Mouse (Mus musculus): ENCODE data around the gene B3galt4. TPM values are rescaled to one million over a fixed set of nuclear protein-coding genes. Genes with fewer than 3 reads are reported as not detected.

The B3galt4 gene
- polyA plus RNA-seq, 1 experiment: 9.9 TPM

DNA sequence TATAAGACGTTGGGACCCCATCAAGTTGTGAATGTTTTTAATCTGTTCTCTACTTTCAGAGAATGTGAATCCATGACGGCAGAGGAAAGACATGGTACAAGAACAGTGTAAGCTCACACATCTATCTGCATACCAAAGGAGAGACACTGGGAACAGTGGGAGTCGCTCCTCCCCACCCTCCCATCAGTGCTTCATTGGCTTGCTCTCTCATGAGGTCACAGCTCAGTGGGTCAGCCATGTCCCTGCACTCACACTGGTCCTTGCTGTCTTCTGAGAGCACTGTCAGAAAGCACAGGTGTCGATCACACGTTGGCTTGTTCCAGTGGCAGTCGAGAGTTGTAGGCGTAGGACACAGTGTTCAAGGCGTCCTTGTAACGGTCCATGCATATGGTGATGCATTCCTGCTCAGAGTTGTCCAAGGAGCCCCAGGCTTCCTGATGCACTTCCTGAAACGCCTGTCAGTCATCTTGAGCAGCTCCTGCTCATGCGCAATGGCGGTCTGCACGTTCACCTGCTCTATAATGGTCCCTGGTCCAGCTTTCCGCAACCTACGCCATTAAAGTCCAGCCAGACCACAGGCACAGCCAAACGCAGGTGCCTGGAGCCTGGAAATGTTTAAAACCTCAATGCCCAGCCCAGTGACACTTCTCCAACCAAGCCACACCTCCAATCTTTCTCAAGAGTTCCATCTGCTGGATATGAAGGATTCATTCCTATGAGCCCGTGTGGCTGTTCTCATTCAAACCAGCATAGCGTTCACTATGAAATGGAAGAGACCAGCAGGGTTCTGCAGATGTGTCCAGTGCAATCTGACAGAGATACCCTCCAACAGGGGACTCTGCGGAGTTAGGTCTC is 29.1 kb upstream of the B3galt4 start:
- peak; percentile 7 for DNase-seq (ENCODE audit: low read depth)
- TF ChIP-seq CTCF (IDR thresholded peaks at IDR 0.05; ENCODE audit: borderline replicate concordance, extremely low read depth, insufficient read depth, insufficient read length): no peak
- no peak for TF ChIP-seq POLR2A (IDR thresholded peaks at IDR 0.05; ENCODE audit: borderline replicate concordance, extremely low read depth, insufficient read depth, insufficient read length, poor library complexity, severe bottlenecking)

DNA sequence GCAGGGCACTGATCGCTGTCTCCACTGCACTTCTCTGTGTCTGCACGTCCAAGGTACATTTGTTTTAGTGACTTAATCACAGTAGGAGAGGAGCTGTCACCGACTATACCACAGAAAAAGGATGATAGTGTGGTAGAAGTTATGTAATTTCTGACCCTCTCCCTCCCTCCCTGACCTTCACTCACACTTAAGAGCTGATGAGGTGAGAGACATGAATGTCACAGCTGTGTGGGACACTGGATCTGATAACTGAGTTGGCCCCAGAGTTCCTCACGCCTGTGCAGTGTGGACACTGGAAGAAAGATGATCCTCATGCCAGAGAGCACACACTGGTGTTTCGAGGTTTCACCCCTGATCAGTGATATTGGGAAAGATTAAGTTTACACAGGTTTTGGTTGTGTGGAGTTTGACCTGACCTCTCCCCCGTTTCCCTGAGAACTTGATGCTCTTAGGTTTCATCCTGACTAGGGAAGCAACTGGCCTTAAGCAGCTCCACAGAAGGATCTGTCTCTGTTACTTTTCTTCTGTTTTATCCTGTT is 28.3 kb upstream of the B3galt4 start:
- TF ChIP-seq POLR2A (IDR thresholded peaks at IDR 0.05; ENCODE audit: borderline replicate concordance, extremely low read depth, insufficient read depth, insufficient read length, poor library complexity, severe bottlenecking): no peak
- no peak for TF ChIP-seq CTCF (IDR thresholded peaks at IDR 0.05; ENCODE audit: borderline replicate concordance, extremely low read depth, insufficient read depth, insufficient read length)
- no peak for DNase-seq (ENCODE audit: low read depth)

DNA sequence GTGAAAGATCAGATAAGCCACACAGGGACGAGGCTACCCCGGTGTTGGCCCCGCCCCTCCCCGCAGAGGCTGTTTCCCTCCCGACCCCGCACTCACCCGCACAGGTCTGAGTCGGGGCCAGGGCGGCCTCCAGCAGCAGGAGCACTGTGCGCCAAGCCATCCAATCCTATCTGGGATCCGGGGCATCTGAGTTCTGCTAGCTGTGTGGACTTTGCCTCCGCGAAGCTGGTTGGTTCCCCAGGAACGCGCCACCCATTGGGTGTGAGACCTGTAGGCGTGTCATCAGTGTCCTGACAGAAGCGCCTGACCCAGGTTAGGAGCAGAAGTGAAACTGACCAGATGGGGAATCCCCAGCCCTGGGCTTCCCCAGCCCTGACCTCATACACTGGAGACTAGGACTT is 27.3 kb upstream of the B3galt4 start:
- no peak for TF ChIP-seq POLR2A (IDR thresholded peaks at IDR 0.05; ENCODE audit: borderline replicate concordance, extremely low read depth, insufficient read depth, insufficient read length, poor library complexity, severe bottlenecking)
- no peak for TF ChIP-seq CTCF (IDR thresholded peaks at IDR 0.05; ENCODE audit: borderline replicate concordance, extremely low read depth, insufficient read depth, insufficient read length)
- no peak for DNase-seq (ENCODE audit: low read depth)

DNA sequence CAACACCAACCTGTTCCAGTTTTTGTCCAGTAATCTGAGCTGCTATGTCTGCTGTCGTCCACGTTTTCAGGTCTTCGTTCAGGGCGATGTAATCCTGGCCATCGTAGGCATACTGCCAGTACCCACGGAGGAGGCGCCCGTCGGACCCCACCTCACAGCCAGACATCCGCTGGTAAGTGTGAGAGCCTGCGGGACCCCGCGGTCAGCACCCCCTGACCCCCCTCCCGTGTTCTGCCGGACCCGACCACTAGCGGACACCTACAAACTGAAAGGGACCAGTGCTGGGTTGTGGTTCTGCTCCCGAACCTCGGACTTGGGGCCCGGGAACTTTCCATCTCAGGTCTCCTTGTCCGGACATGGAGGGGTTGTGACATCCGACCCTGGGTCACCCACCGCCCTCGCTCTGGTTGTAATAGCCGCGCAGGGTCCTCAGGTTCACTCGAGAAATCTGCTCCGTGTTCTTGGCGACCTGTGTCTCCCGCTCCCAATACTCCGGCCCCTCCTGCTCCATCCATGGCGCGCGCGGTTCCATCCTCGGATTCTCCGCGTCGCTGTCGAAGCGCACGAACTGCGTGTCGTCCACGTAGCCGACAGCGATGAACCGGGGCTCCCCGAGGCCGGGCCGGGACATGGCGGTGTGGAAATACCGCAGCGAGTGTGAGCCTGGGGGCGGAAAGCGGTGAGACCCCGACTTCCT is 26.7 kb upstream of the B3galt4 start:
- TF ChIP-seq CTCF (IDR thresholded peaks at IDR 0.05; ENCODE audit: borderline replicate concordance, extremely low read depth, insufficient read depth, insufficient read length): no peak
- no peak for TF ChIP-seq POLR2A (IDR thresholded peaks at IDR 0.05; ENCODE audit: borderline replicate concordance, extremely low read depth, insufficient read depth, insufficient read length, poor library complexity, severe bottlenecking)
- DNase-seq (ENCODE audit: low read depth): no peak

DNA sequence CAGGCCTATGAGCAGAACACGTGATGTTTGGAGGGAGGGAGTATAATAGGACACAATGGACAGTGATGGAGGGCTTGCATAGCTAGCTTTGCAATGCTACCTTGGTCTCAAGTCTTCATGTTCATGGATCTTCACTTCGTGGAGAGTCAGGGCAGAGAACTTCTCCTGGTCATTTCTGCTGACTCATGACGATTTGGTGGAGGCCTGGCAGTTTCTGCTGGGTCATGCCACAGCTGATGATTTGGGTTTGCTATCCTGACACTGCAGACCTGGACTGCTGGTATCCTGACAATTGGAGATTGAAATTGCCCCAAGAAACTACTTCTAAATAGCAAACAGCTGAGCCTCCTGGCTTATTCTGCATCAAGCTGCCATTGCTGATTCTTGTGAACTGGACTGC is 22.3 kb upstream of the B3galt4 start:
- TF ChIP-seq CTCF (IDR thresholded peaks at IDR 0.05; ENCODE audit: borderline replicate concordance, extremely low read depth, insufficient read depth, insufficient read length): no peak

DNA sequence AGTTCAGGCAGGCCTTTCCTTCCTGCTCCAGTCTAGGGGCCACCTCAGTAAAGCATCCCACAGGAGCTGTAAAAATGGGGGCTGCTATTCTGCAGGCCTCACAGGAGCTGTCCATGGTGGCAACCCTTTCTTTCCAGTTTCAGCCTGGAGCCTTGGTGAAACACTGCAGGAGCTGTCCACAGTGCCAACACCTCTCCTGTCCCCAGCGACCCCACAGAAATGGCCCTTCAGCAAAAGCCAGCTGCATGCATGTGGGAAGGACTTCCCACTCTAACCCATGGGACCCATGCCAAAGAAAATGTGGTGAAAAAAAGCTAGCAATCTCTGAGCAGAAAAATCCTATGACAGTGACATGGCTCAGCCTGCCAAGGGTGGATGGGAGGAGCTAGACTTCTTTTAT is 21.4 kb upstream of the B3galt4 start:
- no peak for DNase-seq (ENCODE audit: low read depth)
- TF ChIP-seq CTCF (IDR thresholded peaks at IDR 0.05; ENCODE audit: borderline replicate concordance, extremely low read depth, insufficient read depth, insufficient read length): no peak
- TF ChIP-seq POLR2A (IDR thresholded peaks at IDR 0.05; ENCODE audit: borderline replicate concordance, extremely low read depth, insufficient read depth, insufficient read length, poor library complexity, severe bottlenecking): no peak

More for the DNA sequence above, 22.3 kb upstream of the B3galt4 start:
- no peak for DNase-seq (ENCODE audit: low read depth)

DNA sequence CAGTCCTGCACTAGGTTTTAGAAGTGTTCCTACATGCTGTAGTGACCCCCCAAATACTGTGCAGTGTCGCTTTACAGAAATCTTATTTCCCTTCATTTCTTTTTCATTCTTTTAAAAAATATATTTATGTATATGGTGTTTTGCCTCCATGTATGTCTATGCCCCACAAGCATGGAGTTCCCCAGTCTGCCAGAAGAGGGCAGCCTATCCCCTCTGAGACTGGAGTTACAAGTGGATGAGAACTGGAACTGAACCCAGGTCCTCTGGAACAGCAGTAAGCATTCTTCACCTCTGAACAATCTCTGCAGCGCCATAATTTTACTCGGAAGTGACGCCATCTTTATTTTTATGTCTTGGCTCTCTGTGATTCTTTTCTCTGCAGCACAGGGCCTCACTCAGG is 18.1 kb upstream of the B3galt4 start:
- no peak for DNase-seq (ENCODE audit: low read depth)
- TF ChIP-seq POLR2A (IDR thresholded peaks at IDR 0.05; ENCODE audit: borderline replicate concordance, extremely low read depth, insufficient read depth, insufficient read length, poor library complexity, severe bottlenecking) (no peak), CTCF (IDR thresholded peaks at IDR 0.05; ENCODE audit: borderline replicate concordance, extremely low read depth, insufficient read depth, insufficient read length) (no peak; the same call in 1 of the 2 replicates)

DNA sequence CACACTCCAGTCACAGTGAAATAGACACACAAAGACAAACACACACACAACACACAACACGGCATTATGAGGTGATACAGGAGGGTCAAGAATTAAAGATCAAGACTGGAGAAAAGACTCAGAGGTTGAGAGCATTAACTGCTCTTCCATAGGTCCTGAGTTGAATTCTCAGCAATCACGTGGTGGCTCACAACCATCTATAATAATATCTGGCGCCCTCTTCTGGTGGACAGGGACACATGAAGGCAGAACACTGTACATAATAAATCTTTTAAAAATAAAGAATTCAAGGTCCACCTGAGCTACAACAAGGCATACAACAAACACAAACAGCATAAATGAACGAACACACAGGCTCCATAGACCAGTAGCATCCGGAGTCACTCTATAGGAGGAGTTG is 17.6 kb upstream of the B3galt4 start:
- TF ChIP-seq POLR2A (IDR thresholded peaks at IDR 0.05; ENCODE audit: borderline replicate concordance, extremely low read depth, insufficient read depth, insufficient read length, poor library complexity, severe bottlenecking): no peak
- peak; percentile 42; the same call in 1 of the 2 replicates for TF ChIP-seq CTCF (IDR thresholded peaks at IDR 0.05; ENCODE audit: borderline replicate concordance, extremely low read depth, insufficient read depth, insufficient read length)
- peak; percentile 65 for DNase-seq (ENCODE audit: low read depth)

DNA sequence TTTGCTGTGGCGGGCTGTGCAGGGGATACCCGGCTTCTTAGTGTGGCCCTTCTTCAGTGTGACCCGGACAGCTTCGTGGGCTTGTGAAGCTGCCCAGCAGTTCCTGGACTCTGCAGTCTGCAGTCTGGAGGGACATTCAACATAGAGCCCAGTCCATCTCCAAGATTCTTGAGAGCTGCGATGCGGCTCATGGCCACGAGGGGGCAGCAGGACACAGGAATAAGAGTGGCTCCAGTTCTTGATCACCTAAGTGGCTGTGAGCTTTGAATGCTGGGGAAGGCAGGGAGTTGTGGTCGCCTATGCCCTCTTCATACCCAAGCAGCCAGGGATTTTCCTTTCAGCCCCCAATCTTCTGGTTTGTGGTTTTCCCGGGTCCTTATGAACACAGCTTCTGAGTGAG is 17.2 kb upstream of the B3galt4 start:
- peak; percentile 92 for TF ChIP-seq CTCF (IDR thresholded peaks at IDR 0.05; ENCODE audit: borderline replicate concordance, extremely low read depth, insufficient read depth, insufficient read length)
- TF ChIP-seq POLR2A (IDR thresholded peaks at IDR 0.05; ENCODE audit: borderline replicate concordance, extremely low read depth, insufficient read depth, insufficient read length, poor library complexity, severe bottlenecking): no peak
- DNase-seq (ENCODE audit: low read depth): peak; percentile 89

DNA sequence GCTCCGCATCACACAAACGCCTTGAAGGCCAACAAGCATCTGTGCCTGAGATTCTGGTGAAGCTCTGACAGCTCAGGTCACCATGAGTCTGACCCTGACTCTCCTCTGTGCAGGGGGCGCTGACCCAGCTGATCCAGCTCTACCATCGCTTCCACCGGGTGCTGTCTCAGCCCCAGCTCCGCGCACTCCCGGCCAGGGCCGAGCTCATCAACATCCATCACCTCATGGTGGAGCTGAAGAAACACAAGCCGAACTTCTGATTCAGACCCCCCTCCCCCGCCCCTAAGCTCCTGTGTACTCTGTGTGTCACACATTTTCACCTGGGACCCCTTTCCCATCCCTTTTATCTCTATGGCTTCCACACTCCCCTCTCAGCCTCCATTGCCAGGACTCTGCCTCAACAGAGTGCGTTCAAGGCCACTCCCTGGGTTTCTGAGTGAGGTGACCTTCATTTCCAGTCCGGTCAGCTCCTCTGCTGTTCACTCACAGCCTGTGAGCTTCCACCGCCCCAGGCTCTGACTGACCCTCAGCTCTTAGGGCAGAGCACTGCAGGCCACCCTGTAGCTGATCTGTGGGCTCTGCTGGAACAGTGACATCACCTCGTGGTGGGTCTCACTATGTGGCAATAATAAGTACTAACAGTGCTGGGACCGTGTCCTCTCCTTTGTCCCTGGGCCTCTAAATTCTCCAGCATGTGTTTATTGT is 14.7 kb upstream of the B3galt4 start:
- TF ChIP-seq POLR2A (IDR thresholded peaks at IDR 0.05; ENCODE audit: borderline replicate concordance, extremely low read depth, insufficient read depth, insufficient read length, poor library complexity, severe bottlenecking): no peak
- no peak for TF ChIP-seq CTCF (IDR thresholded peaks at IDR 0.05; ENCODE audit: borderline replicate concordance, extremely low read depth, insufficient read depth, insufficient read length)
- no peak for DNase-seq (ENCODE audit: low read depth)
